ENCODE assay signal across 18 mouse cellular contexts in genomic region chr17:28074486-28074885, GRCm38 (mm10). TPM values are rescaled to one million over a fixed set of nuclear protein-coding genes. Genes with fewer than 3 reads are reported as not detected.
"Had no signal": no experiment of that assay in that cellular context is flagged by ENCODE, and none has a peak within 500 bp of the region (broad histone marks: within the 10 kb centered on the region; RNA-seq: fewer than 3 reads in every experiment).

No protein-coding gene starts in this region.

- H3K9me3 ChIP-seq: liver, embryonic 13.5 days; liver, embryonic 15.5 days; lung, embryonic 15.5 days; midbrain, embryonic 13.5 days; midbrain, embryonic 15.5 days; neural tube, embryonic 12.5 days had no signal

- H3K27me3 ChIP-seq: lung, embryonic 15.5 days; midbrain, embryonic 13.5 days; midbrain, embryonic 15.5 days; neural tube, embryonic 12.5 days had no signal

- H3K4me3 ChIP-seq: liver, embryonic 13.5 days; liver, embryonic 15.5 days; lung, embryonic 15.5 days; megakaryocyte, embryonic 14.5 days; midbrain, embryonic 13.5 days; midbrain, embryonic 15.5 days; neural tube, embryonic 12.5 days had no signal

- H3K36me3 ChIP-seq: liver, embryonic 13.5 days; liver, embryonic 15.5 days; lung, embryonic 15.5 days; midbrain, embryonic 13.5 days; midbrain, embryonic 15.5 days; neural tube, embryonic 12.5 days had no signal

- H3K4me1 ChIP-seq: liver, embryonic 13.5 days; midbrain, embryonic 13.5 days; neural tube, embryonic 12.5 days had no signal

- ATAC-seq: liver, postnatal 0 days; lung, postnatal 0 days; midbrain, embryonic 13.5 days; midbrain, embryonic 15.5 days had no signal

- H3K4me2 ChIP-seq: liver, embryonic 11.5 days; liver, embryonic 13.5 days; liver, embryonic 15.5 days; lung, embryonic 15.5 days; midbrain, embryonic 11.5 days; midbrain, embryonic 13.5 days; midbrain, embryonic 15.5 days; neural tube, embryonic 12.5 days had no signal

- H3K9ac ChIP-seq: liver, embryonic 13.5 days; liver, embryonic 15.5 days; liver, postnatal 0 days; lung, embryonic 15.5 days; midbrain, embryonic 13.5 days; midbrain, embryonic 15.5 days; neural tube, embryonic 12.5 days had no signal

- H3K27ac ChIP-seq: liver, embryonic 13.5 days; liver, embryonic 15.5 days; lung, embryonic 15.5 days; macrophage; midbrain, embryonic 13.5 days; midbrain, embryonic 15.5 days; neural tube, embryonic 12.5 days had no signal

- DNase-seq: liver, embryonic 13.5 days; liver, postnatal 0 days; lung, adult 2 months; lung, postnatal 14 days; lung, postnatal 36 days; right cerebral cortex, postnatal 25 days; right cerebral cortex, postnatal 4 days; spleen, adult 18-20 months had no signal

RNA-seq across cellular contexts. Expression of gene Tcp11, which starts 6.0 kb away (rescaled TPM):
- polyA plus RNA-seq: macrophage had no signal
